Mouse (Mus musculus): Measurements from ENCODE around the gene Vps8.

The Vps8 gene

DNA sequence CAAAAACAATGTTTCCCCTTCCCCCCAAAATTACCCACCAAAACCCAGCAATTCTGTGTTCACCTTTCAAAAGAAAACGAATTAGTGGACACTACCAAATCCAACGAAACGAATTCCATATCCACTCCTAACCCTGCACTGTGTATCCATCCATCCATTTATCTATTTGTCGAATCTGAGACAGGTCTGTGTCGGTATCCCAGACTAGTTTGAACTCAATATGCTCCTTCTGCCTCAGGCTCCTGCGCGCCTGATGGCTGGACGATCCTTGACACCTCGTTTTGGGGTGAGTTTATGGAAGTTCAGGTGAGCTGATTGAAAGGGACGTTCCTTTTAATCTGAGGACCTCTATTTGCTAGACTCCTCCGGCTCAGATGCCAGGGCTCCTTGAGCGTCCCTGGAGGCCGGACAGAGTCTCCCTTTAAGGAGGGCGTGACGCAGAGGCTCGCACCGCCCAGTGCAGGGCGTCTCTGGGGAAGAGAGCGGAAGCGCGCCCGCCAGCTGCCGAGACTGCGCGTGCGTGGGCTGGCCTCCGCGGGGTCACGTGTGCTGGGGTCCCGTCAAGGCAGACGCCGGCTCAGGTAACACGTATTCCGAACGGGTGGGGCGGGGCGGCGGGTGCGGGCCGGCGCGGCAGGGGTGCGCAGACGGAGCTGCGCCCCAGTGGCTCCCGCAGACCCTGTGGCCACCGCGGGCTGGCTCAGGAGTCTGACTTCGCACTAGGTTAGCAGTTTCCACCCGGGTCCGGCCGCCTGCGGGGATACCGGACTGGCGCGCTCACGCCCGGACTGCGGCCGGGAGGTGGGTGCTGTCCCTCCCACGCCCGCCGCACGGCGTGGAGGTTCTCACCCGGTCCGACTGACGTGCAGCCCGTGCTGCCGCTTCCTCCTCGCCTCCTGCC is at the start of gene Vps8:
Gene Vps8 (plus strand): TSS at position 474 of the 901 bp plus-strand sequence.
- peak; percentile 51 to 74 for DNase-seq (ENCODE audit: low read depth in 1 of 2, low spot score in 2 of 2)

DNA sequence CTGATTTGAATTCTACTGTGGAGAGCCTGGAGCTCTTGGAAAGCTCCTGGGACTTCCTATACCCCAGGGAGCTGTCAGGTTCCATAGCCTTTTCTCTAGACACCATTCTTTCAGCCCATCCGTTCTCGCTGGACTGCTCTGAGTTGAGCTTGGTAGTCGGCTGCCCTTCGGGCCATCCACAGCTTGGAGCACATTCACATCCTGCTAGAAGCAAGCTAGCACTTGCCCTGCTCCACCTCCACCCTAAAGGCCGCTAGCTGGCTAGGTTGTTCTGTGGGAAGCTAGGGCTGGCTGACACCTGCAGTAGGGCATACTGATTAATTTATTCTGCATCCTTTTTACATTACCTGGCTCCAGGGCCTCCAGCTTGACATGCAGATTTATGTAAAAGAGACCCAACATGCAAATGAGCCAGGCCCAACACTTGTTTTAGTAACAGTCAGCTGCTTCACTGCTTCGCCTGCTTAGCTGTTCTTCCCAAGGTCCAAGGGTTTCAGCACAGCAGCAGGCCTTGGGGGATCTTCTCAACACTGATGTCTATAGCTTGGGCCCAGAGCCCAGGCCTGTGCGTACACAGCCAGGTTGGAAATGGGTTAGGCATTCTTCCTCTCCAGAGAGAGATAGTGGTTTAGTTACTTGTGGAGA is 49.5 kb upstream of the Vps8 start:
- DNase-seq (ENCODE audit: low read depth in 1 of 2, low spot score in 2 of 2): no peak

DNA sequence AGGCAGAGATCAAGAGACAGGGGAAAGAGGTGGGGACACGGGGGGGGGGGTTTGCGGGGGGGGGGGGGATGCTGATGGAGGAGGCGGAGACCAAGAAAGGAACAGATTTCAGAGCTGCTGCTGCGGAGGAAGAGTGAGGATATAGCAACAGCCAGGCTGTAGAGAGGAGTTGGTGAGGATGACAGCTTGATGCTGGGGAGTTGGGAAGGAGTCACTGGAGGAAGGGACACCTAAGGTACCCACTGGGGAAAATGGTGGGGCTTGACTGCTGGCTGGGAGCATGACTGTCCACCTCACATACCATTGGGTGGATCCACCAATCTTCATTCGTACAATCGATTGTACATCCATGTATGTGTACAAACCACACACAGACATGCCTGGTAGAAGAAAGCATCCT is 48.9 kb upstream of the Vps8 start:
- DNase-seq (ENCODE audit: low read depth in 1 of 2, low spot score in 2 of 2): no peak

DNA sequence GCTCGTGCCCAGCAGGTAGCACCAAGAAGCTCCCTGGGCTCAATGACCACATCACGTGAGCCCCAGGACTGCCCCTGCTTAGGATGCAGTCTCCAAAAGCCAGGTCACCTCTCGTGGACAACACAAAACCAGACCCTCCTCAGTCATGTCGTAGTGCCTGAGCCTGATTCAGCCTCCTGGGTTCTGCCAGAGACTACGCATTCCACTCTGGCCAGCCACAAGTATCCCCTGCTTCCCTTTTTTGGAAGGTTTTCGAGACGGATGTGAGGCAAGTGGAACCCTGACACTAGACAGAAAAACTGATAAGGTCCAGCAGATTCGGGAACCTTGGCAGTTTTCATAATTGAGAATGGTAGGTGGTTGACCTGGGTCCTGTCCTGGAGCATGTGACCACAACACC is 47.8 kb upstream of the Vps8 start:
- DNase-seq (ENCODE audit: low read depth in 1 of 2, low spot score in 2 of 2): no peak

DNA sequence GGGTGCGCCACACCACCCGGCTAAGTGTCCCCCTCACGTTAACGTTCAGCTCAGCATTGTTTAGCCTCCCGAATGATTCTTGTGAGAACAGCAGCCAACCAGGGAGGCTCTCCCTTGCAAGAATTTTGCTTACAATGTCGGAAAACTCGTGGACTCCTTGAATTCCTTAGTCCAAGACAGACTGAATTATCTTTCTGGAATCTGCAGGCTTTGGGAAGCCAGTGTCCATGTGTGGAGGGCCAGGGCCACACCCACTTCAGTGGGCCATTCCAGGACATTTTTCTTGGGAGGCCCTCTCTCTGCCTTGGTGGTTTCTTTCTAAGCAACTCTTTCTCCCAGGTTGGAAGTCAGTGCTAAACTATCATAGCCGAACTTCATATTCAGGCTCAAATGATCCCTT is 46.6 kb upstream of the Vps8 start:
- no peak for DNase-seq (ENCODE audit: low read depth in 1 of 2, low spot score in 2 of 2)

- DNase-seq (ENCODE audit: low read depth in 1 of 2, low spot score in 2 of 2): no peak
Observed at GRCm38 (mm10) chr16:21376949-21377604, 45.8 kb upstream of the Vps8 start.

DNA sequence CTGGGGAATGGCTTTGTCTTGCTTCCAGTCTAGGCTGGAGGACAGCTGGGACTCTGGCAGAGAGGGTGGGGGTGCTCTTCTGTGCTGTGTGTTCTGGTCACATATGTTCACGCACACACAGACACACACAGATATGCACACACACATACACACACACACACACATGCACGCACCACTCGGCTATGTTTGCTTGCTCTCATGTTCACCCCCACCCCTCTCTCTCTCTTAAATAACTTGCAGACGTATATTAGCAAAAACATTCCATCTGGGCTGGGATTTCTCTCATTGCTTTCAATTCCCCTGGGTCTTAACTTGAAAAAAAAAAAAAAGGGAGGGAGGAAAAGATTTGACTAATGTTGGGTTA is 45.3 kb upstream of the Vps8 start:
- no peak for DNase-seq (ENCODE audit: low read depth in 1 of 2, low spot score in 2 of 2)

GRCm38 (mm10) chr16:21381469-21381868 is 41.4 kb upstream of the Vps8 start:
- no peak for DNase-seq (ENCODE audit: low read depth in 1 of 2, low spot score in 2 of 2)

DNA sequence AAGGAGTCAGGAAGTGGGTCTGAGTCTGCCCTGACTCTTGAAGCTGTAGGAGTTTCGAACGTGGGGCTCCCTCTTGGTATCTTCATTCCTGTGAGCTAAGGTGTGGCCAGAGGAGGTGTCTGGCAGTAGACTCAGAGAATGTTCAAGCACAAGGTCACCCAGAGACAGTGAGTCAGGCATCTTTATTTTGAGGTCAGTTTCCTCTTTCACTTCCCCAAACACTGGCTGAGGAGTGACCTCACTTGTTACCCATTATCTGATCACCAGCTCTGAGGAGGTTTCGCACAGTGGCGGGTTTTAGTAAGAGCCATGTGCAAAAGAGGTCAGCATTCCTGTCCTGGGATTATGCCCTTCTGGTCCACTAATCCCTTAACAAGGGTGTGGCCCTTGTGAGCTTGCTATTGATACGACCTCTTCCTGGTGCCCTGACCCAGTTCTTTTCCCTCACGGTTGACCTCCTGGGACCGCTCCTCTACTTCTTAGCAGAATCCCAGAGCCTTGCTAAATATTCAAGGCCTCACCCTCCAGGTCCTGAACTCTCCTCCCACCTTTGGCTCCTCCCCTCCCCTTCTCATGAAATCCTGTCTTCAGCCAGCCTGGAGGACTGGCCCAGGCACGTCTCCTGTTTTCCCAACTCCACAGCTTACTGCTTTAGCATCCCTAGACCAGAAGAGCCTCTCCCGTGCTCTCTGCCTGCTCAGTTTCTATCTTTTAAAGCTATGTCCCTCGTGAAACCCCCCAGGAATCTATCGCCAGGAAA is 40.6 kb upstream of the Vps8 start:
- DNase-seq (ENCODE audit: low read depth in 1 of 2, low spot score in 2 of 2): peak; percentile 43 to 50

GRCm38 (mm10) chr16:21385926-21386881 is 36.7 kb upstream of the Vps8 start:
- DNase-seq (ENCODE audit: low read depth in 1 of 2, low spot score in 2 of 2): no peak

DNA sequence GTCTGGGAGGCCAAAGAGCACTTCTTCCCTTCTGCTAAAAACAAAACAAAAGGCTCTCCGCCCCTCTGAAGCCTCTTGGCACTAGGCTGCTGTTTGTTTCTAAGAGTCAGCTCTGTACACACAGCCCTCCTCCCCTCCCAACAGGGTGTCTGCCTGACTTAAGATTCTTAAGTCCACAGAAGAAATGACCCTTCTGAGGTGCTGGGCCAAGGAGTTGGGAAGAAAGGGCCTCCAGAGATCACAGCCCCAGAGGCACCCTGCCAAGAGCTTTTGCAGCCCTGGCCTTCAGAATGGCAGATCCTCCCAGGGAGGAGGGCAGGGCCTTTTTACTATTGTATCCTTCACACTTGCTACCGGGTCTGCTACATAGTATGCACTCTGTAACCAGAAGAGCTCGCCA is 33.6 kb upstream of the Vps8 start:
- DNase-seq (ENCODE audit: low read depth in 1 of 2, low spot score in 2 of 2): no peak

- DNase-seq (ENCODE audit: low read depth in 1 of 2, low spot score in 2 of 2): no peak
Observed at GRCm38 (mm10) chr16:21390744-21391143, 32.2 kb upstream of the Vps8 start.

DNA sequence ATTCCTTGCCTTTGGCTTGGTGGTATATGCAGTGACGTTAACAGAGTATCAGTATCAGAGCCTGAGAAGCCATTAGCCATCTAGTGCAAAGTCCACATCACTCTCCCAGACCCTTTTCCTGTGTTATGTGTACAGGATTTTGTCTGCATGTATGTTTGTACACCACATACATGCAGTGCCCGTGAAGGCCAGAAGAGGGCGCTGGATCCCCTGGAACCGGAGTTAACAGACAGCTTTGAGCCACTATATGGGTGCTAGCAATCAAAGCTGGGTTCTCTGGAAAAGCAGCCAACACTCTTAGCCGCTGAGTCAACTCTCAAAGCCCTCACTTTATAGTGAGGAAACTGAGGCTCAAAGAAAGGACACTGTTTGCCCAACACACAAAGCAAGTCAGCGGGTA is 30.8 kb upstream of the Vps8 start:
- DNase-seq (ENCODE audit: low read depth in 1 of 2, low spot score in 2 of 2): no peak

GRCm38 (mm10) chr16:21392517-21393112 is 30.3 kb upstream of the Vps8 start:
- peak in 1 of 2 experiments; percentile 52 for DNase-seq (ENCODE audit: low read depth in 1 of 2, low spot score in 2 of 2)

DNA sequence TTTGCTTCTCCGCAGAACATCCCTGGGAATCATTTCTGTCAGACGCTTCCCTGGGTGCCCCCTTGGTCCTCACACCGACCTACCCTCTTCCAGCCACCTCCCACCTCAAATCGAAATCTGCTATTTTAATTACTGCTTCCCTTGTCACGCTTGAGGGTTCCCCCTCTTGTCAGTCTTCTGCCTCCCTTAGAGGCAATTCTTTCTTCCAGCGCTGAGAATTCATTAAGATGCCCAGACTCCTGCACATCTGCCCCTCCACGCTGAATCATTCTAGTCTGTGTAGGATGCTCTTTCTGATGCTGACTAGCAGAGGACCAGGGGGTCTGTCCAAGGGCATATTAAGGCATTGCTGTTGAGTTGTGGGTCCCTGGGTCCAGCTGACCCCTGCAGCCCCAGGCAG is 27.4 kb upstream of the Vps8 start:
- DNase-seq (ENCODE audit: low read depth in 1 of 2, low spot score in 2 of 2): no peak

- no peak for DNase-seq (ENCODE audit: low read depth in 1 of 2, low spot score in 2 of 2)
Observed at GRCm38 (mm10) chr16:21397681-21398080, 25.2 kb upstream of the Vps8 start.

GRCm38 (mm10) chr16:21398345-21399051 is 24.4 kb upstream of the Vps8 start:
- no peak for DNase-seq (ENCODE audit: low read depth in 1 of 2, low spot score in 2 of 2)

DNA sequence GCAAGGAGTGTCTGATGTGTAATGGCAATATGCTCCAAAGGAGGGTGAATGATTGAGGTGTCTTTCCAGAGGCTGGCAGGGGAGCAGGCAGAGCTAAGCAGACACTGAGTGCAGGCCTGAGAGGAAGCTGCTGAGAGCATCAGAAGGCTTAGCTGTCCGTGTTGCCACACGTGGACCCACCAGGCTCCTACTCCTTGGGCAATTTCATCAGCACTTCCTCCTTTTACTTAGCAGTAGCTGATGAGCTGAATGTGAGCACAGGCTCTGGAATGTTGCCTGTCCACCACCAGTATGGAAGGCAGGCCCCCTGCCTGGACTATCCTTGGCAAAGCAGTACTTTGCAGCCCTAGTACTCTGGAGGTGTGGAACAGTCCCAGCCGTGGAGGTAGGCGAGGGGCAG is 23.0 kb upstream of the Vps8 start:
- DNase-seq (ENCODE audit: low read depth in 1 of 2, low spot score in 2 of 2): peak in 1 of 2 experiments; percentile 37

DNA sequence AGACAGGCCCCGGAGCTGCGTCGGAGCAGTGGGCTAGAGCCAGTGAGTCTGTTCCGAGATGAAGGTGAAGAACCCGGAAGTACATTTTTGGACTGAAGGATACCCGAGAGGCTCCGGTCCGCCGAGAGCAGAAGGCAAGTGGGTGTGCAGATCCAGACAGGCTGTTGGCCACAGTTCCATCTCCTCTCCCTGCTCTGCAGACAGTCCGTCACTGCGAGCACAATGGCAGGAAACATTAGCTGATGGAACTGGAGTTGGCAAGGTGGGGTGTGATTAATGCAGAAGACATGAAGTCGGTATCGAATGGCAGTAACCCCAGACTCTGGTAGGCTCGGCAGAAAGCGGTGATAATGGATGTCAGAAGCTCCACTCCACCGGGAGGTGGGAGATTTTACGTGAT is 20.9 kb upstream of the Vps8 start:
- DNase-seq (ENCODE audit: low read depth in 1 of 2, low spot score in 2 of 2): no peak

Data from monocyte, adult 2 months (primary cell).